Mouse (Mus musculus) fibroblast of lung, adult 2 months (primary cell): ENCODE results near the gene Map3k12.

Experiments used
- DNase-seq: peaks from one replicate; pipeline ENCODE4 v3.0.0-alpha.2; 2011; ENCODE audit warnings: low read depth

The Map3k12 gene

DNA sequence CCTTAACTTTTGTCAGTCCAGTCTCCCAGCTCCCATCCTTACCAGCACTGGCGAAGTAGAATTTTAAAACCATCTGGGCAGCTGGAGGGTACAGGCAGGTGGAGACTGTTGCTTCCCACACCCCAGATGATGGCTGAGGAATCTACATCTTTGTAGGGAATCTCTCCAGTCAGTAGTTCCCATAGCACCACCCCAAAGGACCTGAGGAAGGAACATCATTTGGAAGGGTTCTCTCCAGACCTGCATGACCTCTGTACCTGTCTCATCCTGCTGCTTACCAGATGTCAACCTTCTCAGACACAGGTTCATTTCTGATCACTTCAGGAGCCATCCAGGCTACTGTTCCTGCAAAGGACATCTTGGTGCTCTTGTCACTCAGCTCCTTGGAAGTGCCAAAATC is 13.4 kb downstream of the Map3k12 start, which contains the start of gene Gm10337:
Gene Gm10337, plus strand, starts transcription at position 276 of the 400 bp plus-strand sequence.
- DNase-seq: no peak

DNA sequence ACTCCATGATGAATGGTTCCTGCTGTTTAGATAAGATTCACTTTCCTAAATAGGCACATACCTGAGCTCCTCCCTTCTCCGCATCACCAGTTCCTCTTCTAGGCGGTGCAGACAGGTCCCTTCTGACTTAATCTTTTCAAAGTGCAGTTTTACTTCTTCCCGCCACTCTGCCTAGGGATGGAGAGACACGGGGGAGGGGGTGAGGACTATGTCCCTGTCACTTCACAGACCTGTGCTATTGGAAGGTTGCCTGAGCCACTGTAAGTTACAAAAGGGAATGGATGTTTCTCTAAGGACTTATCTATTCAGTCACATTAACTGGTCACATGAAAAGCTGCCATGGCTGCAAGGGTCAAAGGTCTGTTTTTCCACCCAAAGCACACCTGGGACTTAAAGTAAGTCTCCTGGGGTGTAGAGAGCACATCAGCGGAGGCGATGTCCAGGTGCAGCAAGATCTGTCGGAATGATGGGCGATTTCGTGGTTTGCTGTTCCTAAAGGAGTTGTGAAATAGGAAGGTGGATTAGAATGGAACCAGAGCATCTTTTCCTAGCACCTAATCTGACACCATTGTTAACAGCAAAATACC is 14.5 kb downstream of the Map3k12 start:
- DNase-seq: no peak

DNA sequence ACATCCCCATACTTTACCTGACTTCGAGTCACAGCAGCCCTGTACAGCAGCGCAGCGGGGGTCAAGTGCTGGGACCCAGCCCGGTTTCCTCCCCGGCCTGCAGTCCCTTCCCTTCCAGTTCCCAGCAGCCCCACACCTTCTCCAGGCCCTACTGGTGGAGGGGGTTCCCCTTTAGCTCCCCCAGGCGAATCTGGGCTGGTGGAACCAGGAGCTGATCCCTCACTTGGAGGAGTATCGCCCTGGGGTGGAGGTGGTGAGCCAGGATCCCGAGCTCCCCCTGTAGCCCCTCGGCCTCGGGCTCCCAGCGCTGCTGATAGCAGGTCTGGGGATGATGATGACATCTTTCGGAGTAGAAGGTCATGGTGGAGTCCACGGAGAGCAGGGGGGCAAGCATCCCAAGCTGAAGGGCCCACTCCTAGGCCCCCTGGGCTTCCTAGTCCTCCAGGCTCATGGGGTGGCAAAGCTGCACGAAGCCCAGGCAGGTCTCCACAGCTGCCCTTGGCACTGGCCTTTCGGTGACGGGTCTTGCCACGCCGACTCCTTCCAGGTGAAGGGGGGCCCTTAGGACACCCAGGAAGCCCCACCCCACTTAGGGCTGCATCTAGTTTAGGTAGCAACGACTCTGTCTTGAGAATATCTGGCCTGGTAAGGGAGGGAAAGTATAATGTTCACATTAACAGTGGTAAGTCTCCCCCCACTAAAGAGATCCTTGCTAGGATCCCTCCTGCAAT is 15.6 kb downstream of the Map3k12 start:
- DNase-seq: no peak

DNA sequence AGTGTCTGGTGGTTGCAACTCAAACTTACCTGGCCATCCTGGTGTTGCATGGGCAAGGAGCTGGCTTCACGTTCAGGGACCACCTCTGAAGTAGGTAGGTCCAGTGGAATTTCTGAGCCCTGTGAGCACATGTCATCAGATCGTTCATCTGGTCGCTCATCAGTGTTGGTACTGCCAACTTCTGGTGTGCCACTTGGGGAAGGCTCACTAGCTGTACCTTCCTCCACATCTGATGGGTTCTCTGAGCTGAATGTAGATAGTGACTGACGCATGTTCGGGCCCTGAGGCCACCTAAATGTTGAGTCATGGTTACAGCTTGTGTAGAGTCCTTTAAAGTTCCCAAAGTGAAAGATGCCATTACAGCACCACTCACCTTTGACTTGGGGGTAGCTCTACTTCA is 16.4 kb downstream of the Map3k12 start:
- no peak for DNase-seq

DNA sequence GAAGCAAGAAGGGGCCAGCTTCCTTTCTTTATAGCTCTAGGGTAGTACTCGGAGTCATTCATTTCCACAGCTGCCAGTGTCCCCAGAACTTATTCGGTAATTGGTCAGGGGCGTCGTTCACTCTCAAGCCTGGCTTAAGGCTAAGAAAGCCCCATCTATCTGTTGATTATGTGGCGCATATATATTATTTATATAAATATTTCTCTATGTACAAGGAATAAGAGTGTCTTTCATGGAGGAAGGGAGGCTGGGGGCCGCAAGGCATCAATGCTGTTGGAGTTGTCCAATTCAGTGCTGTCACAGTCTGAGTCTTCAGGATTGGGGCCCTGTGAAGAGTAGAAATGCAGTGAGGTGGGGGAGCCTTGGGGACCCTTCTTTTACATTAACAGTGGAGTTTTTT is 17.0 kb downstream of the Map3k12 start:
- DNase-seq: no peak

DNA sequence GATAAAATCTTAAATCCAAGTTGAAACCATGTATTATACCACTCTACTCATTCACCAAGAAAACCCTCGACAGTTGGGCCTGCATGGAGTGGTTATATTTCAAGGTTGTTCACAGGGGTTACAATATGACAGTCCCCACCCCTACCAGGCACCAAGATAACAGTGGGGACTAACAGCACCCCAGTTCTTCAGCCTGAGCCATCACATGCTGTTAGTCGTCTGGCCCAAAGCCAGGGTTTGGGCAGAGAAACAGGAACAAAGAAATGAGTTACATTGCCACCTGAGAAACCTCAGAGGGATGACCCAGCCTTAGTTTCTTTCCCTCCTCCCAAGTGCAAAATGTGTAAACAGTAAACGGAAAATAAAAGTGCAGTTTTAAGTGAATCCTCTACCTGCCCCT is 17.5 kb downstream of the Map3k12 start:
- no peak for DNase-seq

DNA sequence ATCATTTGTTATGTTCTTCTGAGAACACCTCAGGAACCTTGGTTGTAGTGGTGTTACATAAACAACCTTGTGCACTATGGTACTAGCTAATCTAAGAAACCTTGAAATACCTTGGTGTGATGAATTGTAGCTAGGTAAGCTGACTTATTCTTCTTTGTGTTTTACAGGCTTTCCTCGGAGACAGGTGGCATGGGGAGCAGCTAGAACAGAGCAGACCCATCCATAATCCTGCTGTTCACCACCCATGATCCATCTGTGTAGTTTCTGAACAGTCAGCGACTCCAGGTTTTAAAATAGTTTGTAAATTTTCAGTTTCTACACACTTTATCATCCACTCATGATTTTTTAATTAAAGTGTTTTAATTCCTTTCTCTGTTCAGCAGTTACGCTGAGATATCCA is 18.5 kb downstream of the Map3k12 start:
- no peak for DNase-seq

DNA sequence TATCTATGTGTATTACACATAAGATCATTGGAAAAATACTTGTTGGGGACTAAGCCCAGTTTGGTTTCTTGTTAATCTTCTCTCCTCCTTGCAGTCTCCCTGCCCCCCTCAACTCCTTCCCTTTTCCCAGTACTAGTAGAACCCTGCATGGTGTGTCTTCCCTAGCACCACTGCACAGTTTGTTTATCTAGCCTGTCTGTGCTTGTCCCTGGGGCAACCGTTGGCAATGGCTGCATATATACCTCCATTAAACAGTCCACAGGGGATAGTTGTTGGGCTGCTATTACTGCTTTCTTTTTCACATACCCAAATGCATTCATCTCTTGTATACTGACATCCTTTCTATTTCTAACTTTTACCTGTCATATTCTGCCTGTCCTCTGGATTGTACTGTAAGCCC is 29.2 kb downstream of the Map3k12 start:
- DNase-seq: no peak

DNA sequence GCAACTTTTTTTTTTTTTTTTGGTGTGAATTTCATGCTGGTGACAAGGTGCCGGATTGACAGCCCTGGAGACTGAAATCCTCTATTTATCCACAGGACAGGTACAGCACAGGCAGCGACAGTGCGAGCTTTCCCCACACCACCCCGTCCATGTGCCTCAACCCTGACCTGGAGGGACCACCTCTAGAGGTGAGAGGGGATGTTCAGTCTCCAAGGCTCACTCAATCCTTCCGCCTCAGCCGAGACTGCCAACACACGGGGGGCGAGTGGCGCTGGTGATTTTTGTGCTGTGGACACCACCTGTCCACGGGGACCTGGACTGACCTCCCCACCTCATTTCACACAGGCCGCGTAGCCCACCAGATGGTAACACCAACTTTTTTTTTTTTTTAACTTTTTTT is 31.0 kb downstream of the Map3k12 start:
- no peak for DNase-seq

DNA sequence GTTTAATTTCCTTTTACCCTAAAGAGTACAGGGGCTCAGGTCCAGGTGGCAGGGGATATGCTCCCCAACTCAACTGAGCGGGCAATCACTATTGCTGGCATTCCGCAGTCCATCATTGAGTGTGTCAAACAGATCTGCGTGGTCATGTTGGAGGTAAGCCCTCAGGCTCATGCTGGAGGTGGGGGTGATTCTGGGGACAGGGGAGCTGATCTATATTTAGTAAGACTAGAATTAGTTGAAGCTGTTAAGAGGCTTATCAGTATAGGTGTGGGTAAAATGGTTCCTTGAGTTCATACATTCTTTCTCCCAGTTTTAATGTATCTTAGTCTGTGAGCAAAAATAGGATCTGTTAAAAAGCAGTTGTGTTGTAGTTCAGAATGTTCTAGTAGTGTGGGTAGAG is 33.7 kb downstream of the Map3k12 start:
- DNase-seq: no peak

DNA sequence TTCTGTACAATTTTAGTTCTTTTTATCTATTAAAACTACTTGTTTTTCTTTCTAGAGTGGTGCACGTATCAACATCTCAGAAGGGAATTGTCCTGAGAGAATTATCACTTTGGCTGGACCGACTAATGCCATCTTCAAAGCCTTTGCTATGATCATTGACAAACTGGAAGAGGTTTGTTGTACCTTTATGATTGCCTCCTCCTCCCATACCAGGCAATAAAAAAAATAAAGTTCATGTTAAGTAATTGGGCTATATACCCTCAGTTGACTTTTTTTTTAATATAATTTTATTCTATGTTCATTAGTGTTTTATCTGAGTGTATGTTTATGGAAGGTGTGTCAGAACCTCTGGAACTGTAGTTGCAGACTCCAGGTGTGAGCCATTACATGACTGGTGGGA is 42.3 kb downstream of the Map3k12 start:
- no peak for DNase-seq

DNA sequence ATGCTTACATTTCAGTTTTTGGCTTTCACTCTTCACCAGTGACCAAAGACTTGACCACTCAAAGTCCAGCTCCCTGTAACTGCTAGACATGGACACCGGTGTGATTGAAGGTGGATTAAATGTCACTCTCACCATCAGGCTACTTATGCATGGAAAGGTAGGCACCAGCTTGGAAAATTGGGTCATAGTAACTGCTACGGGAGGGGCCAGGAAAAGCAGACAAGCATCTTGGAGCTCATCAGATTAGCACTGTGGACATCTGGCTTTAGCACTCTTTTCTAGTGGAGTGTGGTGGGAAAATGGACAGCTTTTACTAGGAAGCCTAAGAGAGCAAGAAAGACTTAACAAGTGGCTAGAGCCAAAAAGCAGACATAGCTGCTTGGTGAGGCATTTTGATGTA is 43.6 kb downstream of the Map3k12 start:
- DNase-seq: no peak

DNA sequence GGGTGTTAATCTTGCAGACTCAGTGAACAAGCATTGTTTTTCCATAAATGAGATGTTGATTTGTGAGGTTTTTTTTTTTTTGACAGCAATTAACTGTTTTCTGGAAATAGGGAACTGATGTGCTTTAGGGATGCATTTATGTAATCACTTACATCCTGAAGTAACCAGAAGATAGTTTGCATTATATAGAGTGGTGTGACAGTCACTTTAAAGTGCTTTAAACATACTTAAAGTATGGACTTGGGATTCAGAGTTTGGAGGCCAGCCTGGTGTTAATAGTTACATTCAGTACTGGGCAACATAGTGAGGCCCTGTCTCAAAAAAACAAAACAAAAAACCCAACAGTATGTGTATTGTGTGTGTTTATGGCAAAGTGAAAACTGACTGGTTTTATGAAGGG is 45.1 kb downstream of the Map3k12 start:
- no peak for DNase-seq

DNA sequence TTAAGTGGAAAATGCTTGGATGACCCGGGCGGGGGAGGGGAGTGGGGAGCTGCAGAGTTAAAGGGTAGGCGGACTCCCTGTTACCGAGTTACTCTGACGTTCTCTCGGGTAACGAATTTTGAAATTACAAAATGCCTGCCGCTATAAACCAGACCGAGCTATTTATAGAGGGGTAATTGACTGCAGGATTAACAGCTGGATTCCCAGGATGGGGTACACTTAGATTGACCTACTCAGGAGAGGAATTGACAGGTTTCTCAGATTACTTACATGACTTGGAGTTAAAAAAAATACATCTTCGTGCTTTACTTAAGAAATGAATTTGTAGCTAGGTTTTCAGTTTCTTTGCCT is 45.6 kb downstream of the Map3k12 start:
- no peak for DNase-seq

DNA sequence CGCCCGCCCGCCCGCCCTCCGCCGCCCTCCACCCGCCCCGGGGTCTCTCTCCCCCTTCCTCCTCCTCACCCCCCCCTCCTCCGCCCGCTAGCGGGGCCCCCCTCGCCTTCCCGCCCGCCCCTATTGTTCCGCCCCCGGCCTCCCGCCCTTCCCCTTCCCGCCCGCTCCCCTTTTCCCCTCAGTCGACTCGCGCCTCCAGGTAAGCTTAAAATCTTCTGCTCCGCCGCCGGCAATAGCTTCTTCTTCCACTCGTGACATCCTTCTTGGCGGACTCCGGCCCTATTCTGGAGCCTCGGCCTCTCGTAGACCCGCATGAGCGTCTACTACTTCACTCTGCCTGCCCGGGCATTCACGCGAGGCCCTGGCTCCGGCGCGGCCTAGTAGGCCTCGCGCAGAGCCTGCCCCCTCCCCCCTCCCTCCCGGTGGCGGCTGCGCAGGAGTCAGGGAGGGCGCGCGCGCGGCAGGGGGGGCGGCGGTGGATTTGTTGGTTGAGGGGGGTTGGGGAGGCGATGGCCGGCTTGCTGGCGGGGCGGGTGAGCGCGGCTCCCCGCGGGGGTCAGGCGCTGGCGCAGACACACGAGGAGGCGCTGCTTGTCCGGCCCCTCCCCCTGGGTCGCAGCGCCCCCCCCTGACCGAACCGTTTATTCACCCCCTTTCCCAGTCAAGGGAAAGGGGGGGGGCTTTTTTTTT is 46.1 kb downstream of the Map3k12 start:
- DNase-seq: no peak

DNA sequence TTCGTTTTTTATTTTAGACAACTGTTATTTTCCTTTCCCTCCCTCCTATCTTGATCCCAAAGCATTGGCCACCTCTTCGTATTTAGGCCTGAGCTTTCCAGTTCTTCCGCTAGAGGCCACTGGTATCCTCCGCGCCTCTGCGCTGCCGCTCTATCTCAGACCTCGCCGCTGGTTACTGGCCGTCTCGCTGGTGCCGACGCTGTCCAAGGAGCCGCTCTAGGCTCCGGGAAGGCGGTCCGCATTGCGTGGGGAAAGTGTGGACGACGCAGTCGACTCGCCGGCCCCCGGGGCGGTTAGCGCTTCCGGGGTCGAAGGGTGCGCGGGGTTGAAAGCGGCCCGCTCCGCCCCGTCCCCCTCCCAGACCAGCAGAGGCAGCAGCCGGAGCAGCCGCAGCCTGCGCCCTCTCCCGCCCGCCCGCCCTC is 46.7 kb downstream of the Map3k12 start, which contains the start of gene Pcbp2:
Gene Pcbp2, plus strand, starts transcription at position 357 of the 422 bp plus-strand sequence.
- DNase-seq: peak; percentile 94

DNA sequence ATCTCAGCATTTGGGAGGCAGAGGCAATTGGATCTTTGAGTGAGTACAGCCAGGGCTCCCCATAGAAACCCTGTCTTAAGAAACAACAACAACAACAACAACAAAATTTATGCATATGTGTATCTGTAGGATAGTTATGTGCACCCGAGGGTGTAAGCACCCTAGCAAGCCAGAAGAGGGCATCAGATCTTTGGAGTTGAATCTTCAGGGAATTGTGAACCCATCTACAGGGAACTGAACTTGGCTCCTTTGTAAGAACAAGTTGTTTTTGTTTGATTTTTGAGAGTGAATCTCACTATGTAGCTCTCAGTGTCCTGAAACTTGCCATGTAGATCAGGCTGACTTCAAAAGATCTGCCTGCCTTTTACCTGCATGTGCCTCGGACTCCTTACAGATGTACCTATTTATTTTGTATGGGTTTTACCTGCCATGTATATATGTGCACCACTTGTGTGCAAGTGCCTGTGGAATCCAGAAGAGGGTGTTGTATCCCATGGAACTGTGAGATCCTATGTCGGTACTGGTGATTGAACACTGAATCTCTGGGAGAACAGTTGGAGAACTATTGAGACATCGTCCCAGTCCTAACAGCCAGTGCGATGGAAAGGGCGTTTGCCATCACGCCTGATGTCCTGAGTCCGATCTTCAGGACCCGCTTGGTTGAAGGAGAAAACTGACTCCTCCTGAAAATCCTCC is 48.0 kb downstream of the Map3k12 start:
- DNase-seq: no peak

DNA sequence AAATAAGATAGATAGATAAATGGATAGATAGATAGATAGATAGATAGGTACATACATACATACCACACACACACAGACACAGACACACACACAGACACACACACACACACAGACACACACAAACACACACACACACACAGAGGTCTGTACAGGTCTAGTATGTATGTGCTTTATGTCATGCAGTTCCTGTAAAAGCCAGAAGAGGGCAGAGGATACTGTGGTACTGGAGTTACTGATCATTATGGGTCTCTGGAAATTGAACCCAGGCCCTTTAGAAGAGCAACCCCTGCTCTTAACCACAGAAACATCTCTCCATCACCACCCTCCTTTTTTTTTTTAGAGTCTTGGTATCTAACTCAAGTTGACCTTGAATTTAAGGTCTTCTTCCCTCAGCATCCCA is 53.2 kb downstream of the Map3k12 start:
- no peak for DNase-seq

DNA sequence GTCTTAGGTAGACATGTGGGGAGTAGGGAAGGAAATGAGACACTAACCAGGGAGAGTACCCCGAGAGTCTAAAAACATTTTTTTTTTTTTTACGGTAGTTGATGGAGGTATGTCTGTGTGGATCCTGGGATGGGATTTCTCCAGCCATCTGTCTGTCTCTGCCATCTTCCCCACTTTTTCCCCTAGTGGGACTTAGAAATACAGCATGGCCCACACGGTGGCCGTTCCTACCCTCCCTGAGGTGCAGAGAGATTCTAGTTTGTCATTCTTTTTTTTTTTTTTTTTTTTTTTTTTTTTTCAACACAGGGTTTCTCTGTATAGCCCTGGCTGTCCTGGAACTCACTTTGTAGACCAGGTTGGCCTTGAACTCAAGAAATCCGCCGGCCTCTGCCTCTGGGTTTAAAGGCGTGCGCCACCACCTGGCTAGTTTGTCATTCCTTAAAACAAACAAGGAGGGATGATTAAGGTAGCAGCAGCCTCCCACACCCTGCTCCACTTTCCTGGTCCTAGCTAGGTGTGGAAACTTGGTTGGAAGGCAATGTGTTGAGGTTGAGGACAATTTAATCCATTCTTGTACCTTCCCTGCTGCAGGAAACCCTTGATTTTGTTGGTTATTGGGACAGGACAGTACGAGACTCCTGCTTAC is 55.3 kb downstream of the Map3k12 start:
- no peak for DNase-seq

DNA sequence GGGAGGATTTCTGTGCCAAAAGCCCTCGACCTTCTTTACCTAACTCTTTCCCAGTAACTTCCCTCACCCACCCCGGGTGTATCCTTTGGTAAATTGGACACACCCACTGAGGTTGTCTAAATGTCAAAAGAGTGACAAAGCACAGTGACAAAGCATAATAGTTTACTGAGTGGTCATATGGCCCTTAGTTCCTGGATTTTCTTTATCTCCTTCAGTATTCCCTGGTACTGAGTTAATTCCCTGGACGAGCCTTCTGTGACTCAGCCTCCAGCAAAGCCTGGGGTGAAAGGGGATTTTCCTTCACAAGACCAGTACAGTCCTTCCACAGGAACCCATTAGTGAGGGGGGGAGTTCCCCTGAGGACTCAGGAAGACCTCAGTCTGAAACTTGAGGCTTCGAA is 55.9 kb downstream of the Map3k12 start:
- no peak for DNase-seq

DNA sequence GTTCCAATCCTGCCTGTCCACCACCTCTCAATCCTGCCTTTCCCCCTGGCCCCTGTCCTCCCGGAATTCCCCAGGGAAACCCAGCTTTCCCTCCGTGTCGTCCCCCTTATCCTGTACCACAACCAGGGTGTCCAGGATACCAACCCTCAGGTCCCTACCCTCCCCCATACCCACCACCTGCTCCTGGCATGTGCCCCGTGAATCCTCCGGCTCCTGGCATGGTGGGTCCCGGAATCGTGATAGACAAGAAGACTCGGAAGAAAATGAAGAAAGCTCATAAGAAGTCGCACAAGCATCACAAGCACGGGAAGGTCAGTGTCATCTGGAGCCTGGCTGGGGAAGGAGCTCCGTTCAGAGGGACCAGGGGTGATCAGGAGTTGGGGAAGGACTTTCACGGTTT is 56.5 kb downstream of the Map3k12 start:
- no peak for DNase-seq

DNA sequence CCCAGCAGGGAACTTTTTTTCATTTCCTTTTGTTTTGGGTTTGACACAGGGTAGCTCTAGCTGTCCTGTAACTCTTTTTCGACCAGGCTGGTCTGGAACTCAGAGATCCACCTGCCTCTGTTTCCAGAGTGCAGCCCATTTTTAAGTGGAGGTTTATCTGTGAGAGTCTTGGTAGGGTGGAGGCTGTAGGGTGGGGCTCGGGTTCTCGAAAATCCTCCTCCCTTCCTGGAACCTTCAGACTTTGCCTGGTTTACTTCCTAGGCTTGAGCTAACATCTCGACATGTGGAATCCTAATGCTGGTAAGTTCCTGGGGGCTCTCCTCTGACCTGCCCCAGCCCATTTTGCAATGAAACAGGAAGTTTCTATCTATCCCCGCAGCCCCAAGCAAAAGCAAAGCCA is 57.0 kb downstream of the Map3k12 start:
- DNase-seq: no peak
